Mouse (Mus musculus) c-Kit-positive CD71-positive TER-119-positive erythroid progenitor cells, embryonic 14.5 days (primary cell): ENCODE data around the gene Egfem1.

ENCODE experiments used
- DNase-seq: peaks from one replicate; pipeline ENCODE4 v3.0.0-alpha.2; 2013; ENCODE audit warnings: low spot score

Gene Egfem1

DNA sequence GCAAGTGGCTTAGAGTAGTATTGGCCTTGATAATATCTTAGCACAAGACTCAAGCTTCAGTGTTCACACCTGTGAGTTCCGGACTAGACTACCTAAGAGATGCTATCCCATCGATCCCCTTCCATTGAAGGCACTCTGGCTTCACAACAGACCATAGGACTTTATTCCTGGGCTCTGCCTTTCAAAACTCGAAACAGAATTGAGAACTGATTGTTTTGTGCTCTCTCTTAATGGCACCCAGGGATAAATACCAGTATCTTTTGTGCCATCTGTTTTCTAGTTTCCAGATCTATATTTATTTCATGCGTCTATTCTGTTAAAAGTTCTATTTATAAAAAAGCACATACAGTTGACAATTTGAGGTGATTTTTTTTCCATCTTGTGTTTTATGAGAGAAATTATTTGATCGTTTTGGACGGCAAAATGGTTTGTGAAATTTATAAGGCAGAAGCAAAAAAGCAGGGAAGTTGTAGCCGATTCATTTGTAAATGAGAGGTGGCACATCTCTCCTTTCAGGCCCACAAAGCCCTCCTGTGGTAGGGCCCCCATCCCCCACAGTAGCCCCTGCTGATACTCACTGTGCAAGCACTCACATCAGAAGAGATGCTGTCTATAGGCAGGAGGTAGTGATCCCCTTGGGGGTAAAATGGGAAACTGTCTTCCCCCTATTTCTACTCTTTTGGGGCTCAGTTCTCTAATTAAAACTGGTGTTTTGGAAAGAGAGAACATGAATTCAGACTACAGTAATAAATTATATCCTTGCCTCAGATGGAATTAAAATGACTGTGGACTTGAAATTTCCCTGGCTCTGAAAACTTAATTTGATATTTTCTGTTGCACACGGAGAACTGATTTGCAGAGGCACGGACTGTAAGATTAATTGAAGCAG is 53.6 kb downstream of the Egfem1 start:
- no peak for DNase-seq

GRCm38 (mm10) chr3:29136065-29136955 is 54.5 kb downstream of the Egfem1 start:
- no peak for DNase-seq

GRCm38 (mm10) chr3:29168401-29168800 is 86.6 kb downstream of the Egfem1 start:
- DNase-seq = no peak

GRCm38 (mm10) chr3:29169003-29169402 is 87.2 kb downstream of the Egfem1 start:
- no peak for DNase-seq

- no peak for DNase-seq
Observed at GRCm38 (mm10) chr3:29176991-29177390, 95.2 kb downstream of the Egfem1 start.

- DNase-seq = no peak
Observed at GRCm38 (mm10) chr3:29182988-29183387, 101.2 kb downstream of the Egfem1 start.

GRCm38 (mm10) chr3:29183615-29184198 is 101.9 kb downstream of the Egfem1 start:
- DNase-seq = no peak

DNA sequence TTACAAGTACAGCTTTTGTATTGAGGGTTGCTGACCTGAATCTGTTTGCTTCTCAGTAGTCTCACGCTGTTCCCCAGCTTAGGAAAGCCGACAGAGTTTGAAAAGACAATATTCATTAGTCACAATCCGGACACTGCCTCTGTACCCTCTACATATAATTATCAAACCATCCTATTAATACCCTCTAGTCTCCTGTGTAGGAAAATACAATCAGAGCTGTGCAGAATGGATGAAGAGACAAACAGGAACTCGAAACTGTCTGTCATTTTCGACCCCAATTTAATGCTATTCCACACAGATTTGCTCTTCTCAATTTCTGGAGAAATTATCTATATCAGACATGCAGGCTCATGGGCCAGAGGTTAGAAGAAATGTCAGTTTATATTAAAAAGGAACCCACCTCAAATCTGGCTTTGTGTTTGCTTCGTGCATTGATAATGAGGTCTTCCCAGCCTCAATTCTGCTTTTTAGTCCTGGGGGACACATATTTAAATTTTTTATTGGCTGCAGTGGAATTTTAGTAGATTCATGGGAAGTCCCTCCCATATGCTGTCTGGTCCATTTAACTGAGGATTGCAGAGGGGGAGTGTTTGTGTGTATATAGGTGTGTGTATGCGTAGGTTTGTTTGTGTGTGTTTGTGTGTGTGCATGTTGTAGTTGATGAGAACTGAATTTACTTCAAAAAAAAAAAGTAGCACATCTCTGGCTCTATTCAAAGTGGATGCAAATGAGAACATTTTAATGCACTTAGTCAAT is 102.8 kb downstream of the Egfem1 start:
- DNase-seq = no peak

GRCm38 (mm10) chr3:29190263-29190662 is 108.4 kb downstream of the Egfem1 start:
- no peak for DNase-seq

DNA sequence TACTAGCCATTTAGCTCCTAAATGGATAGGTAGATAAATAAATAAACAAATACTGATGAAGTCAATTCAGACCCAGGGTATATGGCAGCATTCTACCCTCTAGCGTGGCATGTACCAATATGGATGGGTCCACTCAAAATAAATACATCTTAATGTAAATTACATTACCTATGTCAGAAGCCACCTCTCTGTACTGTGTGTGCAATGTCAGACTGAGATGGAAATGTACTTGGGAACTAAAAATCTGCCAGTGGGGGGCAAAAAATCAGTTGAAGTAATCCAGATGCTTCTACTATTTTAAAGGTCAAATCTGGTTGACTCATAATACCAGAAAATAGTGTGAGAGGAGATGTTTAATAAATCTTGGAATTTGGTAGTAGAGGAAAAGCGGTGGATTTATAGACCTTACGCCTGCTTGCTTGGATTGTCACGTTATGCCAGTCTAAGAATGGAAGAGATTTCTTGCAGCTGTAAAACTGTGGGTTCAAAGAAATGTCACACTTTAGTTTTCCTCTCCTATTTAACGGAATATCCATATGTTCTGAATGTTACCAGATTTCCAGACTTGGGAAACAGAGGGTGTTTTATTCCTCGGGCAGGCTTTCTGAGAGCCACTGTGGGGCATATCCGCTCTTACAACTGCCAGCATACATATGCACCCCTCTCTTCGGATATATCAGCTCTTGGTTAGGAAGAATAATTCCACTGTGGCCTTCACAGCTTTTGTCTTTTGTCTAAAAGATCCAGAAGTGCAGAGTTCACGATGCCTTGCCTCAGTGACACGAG is 116.1 kb downstream of the Egfem1 start:
- DNase-seq = no peak

- no peak for DNase-seq
Observed at GRCm38 (mm10) chr3:29200601-29201000, 118.8 kb downstream of the Egfem1 start.

DNA sequence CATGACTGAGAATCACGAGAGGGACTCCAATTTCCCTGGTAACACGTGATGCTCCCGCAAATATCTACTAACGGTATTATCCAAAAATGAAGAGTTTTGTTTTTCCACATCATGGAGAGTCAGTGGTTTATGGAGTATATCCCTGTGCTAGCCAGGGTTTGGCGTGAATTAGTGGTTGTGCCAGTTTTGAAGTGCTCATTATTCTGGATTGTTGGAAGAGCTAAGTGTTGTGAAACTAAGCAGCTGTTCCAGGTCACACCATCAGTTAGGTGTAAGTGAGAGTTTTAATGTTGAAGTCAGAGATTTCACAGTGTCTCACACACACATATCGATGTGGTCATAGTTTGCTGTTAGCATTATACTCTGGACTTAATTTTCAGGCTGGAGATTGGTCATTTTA is 120.7 kb downstream of the Egfem1 start:
- no peak for DNase-seq

DNA sequence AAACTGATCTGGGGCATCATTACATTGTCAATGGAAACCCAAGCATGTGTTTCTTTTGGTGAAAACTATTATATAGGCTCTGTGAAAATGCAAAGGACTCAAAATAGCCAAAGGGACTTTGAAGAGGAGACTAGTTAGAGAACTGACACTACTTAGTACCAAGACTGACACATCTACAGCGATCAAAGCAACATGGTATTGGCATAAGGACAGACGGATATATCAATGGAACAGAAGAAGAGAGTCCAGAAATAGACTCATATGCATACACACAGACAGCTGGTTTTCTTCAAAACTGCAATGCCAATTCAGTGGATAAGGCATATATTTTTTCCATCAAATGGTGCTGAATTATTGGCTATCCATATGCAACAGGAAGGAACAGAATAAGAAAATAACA is 140.6 kb downstream of the Egfem1 start:
- no peak for DNase-seq

DNA sequence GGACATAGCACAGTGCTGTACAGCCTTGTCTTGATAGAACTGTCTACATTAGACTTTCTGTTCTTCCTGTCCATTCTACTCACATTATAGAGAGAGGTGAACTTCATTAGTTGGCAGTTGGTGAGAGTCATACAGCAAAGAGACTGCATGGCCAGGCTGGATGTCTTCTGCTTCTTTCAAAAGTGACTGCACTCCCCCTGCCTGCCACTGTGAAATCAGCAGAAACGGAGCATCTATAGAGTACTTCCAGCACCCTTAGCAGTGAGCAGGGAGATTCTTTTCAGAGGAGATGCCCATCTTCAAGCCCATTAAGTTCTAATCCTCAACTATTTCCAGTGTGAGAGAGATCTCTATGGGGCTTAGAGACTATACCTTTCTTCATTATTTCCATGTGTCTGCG is 147.9 kb downstream of the Egfem1 start:
- no peak for DNase-seq

DNA sequence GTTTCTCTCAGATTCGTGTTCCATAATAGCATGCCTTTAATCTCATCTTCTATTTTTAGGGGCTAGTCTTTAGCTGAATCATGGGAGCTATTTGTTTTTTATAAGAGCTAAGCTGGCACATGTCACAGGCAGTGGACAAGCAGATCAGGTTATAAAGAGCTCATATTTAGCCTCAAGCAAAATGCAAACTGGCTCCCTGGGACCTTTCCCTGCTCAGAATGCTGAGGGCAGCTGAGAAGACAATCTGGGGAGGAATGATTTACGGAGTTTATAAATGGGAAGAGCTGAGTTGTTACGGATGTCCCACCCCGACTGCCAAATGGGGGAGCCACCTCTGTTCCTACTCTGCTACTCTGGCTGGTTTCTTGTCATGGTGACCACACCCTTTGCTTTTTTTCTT is 153.7 kb downstream of the Egfem1 start:
- no peak for DNase-seq

GRCm38 (mm10) chr3:29236517-29236916 is 154.7 kb downstream of the Egfem1 start:
- DNase-seq = no peak

DNA sequence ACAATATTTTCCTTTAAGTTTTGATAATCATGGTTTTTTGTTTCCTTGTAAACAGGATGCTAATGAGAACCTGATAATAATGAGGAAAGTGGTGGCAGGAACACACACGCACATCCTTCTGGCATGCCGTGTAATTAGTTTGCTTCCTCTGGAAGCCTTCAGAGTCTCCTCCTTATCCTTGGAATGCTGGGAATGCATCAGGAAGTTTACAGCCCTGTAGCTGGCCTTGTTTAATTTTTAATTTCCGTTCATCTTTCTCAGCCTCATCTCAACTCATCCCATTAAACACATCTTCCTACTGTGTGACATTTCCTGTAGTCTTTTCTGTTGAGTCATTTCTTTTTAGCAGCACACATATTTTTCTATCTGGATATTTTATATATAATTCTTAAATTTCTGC is 161.8 kb downstream of the Egfem1 start:
- no peak for DNase-seq

DNA sequence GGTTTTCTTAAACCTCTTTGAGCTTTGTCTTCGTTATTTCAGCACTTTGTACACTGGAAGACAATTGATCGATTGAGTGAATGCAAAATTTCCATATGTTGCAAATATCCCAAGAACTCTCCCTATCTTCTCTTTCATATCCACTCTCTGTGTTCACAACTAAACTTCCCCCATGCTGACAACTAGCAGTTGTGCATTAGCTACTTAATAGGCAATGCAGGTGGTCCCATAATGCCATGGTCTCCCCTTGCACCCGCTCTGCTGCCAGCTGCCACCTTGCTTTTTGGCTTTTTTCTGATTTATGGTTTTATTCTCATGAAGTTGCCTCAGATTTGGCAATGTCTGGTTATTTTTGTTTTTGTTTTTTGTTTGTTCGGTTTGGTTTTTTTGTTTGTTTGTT is 209.8 kb downstream of the Egfem1 start:
- DNase-seq = no peak

- DNase-seq = no peak
Observed at GRCm38 (mm10) chr3:29292251-29292650, 210.4 kb downstream of the Egfem1 start.

DNA sequence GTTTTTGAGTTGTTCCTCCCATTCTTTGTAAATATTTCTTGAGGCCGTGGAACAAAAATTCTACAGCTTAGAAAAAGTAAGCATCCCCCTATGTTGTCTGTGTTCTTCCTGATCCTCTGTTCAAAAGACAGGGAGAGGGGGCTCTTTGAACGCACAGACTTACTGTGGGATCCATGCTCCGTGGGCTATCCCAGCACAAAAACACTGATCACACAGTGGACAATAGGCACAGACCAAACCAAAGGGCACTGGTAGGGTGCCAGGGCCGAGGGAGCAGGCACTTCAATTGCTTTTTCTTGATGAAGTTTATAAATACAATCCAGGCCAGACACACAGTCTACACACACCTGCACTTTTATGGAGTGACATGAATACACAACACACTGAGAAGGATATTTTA is 211.4 kb downstream of the Egfem1 start:
- DNase-seq = no peak

GRCm38 (mm10) chr3:29342223-29342791 is 260.5 kb downstream of the Egfem1 start:
- no peak for DNase-seq
